Mouse (Mus musculus): ENCODE measurements around the gene Psma6. TPM values are rescaled to one million over a fixed set of nuclear protein-coding genes. Genes with fewer than 3 reads are reported as not detected.
"Not testable (repeated sequence)": the region's sequence is repeated elsewhere in the genome, so short reads cannot be mapped to it uniquely, and the experiment has no call there.

The Psma6 gene
- total RNA-seq (2014; rRNA removed), result 131 and 164 TPM in 2 replicates
- polyA plus RNA-seq (2015; fragmentation: Nextera tagmentation; extraction: Ambion mirVana), result 465 and 565 TPM in 2 replicates

DNA sequence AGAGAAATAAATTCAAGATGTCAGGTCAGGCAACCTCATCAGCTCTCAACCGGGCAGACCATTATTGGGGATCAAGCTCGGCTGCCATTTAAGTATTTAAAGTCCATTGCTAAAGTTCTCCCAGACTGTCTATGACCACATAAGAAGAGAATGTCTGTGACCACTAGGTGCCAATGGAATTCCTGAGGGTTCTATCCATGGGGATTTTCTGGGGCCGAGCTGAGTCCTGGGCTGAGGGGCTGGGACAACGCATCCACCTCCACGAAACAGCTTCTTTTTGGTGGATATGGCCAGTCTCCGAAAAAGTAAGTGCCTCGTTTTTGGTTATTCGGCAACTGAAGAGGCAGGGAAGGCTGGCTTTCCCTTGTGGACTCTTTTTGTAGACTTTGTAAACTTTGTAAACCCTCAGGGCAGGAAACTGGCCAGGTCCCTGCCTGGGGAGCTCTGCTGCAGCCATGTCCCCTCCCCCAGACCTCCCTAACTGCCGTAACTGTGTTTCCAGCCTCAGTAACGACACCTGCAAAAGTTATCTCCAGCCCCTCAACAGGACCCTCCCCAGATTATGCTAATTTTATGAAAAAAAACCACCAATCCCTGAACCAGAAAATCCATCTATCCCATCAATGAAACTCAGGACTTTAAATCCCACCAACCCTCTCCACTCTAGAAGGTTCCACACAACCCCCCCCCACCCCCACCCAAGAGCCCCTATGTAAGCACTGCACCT lies at the start of gene Psma6:
Psma6 (plus strand) TSS at position 200 of the 727 bp plus-strand sequence.
- TF ChIP-seq CTCF (IDR thresholded peaks at IDR 0.05; ENCODE audit: low read depth), result no peak
- Histone ChIP-seq H3K27ac (ENCODE audit: low read depth, low read length) (no peak within 1 kb of the TSS), H3K9me3 (ENCODE audit: low read length) (no peaks in the 10 kb centered on the region), H3K27me3 (ENCODE audit: insufficient read depth, low read length) (no peaks in the 10 kb centered on the region), H3K36me3 (ENCODE audit: insufficient read depth) (no peaks in the 10 kb centered on the region; the same call in 1 of the 2 replicates), H3K4me3 (ENCODE audit: low read depth, low read length) (no peak within 1 kb of the TSS), H3K9ac (no peak within 1 kb of the TSS), H3K4me1 (ENCODE audit: insufficient read depth) (no peaks in the 10 kb centered on the region), H3K4me2 (ENCODE audit: low read depth) (no peak within 1 kb of the TSS)
- ATAC-seq (no peak), DNase-seq (no peak)
- WGBS, result 80% methylated on average over 10 of the region's 10 CpGs

DNA sequence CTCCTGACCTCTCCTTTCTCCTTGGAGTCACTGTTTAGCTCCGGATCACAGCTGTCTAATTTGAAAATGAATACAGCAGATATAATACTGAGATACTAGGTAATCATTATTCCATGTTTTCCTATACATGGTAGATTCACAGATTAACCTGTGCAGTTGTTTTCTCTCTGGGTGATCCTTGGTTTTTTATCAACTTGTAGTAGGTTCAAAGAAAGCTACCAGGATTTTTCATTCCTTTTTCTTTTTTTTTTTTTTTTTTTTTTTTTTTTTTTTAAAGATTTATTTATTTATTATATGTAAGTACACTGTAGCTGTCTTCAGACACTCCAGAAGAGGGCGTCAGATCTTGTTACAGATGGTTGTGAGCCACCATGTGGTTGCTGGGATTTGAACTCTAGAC lies 45.5 kb upstream of the Psma6 start:
- H3K9ac ChIP-seq; ATAC-seq; H3K27ac ChIP-seq (ENCODE audit: low read depth, low read length); H3K36me3 ChIP-seq (ENCODE audit: insufficient read depth); H3K9me3 ChIP-seq (ENCODE audit: low read length); H3K4me1 ChIP-seq (ENCODE audit: insufficient read depth); H3K4me2 ChIP-seq (ENCODE audit: low read depth); H3K27me3 ChIP-seq (ENCODE audit: insufficient read depth, low read length); H3K4me3 ChIP-seq (ENCODE audit: low read depth, low read length); DNase-seq: not testable (repeated sequence)
- 84% methylated on average over 1 of the region's 2 CpGs for WGBS

DNA sequence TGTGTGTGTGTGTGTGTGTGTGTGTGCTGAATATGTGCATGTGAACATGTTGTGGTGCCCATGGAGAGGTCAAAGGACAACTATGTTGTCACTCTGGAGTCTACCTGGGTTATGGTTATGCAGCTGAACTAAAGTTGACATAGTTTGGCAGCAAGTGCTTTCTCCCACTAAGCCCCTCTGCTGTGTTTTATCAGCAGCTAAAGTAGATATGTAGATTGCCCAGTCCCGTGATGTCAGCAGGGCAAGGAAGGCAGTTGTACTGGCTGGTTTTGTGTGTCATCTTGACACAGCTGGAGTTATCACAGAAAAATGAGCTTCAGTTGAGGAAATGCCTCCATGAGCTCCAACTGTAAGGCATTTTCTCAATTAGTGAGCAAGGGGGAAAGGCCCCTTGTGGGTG lies 41.0 kb upstream of the Psma6 start:
- not testable (repeated sequence) for H3K9me3 ChIP-seq (ENCODE audit: low read length); H3K4me3 ChIP-seq (ENCODE audit: low read depth, low read length); H3K27ac ChIP-seq (ENCODE audit: low read depth, low read length); H3K36me3 ChIP-seq (ENCODE audit: insufficient read depth); ATAC-seq; H3K4me2 ChIP-seq (ENCODE audit: low read depth); H3K4me1 ChIP-seq (ENCODE audit: insufficient read depth); H3K27me3 ChIP-seq (ENCODE audit: insufficient read depth, low read length); DNase-seq; H3K9ac ChIP-seq
- 81% methylated on average over 1 of the region's 1 CpGs for WGBS

DNA sequence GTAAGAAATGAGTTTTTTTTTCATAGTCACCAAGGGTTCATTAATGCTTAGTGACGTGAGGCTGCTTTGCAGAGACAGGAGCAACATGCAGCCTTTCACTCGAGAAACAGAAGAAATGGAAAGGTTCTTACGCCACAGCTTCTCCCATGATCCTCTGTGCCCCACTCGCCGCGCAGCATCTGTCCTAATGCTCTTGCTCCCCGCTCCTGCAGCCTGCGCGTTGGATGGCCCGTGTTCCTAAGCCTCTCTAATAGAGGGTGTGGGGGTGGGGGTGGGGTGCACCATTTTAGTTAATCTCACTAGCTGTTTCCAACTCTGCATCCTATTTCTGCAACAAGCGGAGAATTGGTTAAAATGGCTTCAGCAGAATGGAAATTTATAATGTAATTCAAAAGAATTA lies 40.0 kb upstream of the Psma6 start:
- H3K4me2 ChIP-seq (ENCODE audit: low read depth), result no peak overlapping the region
- peak; percentile 66 for ATAC-seq
- H3K27me3 ChIP-seq (ENCODE audit: insufficient read depth, low read length), result no peaks in the 10 kb centered on the region
- H3K4me1 ChIP-seq (ENCODE audit: insufficient read depth), result no peaks in the 10 kb centered on the region
- no peaks in the 10 kb centered on the region for H3K9me3 ChIP-seq (ENCODE audit: low read length)
- no peak overlapping the region for H3K9ac ChIP-seq
- H3K4me3 ChIP-seq (ENCODE audit: low read depth, low read length), result no peak overlapping the region
- peak; percentile 13 for DNase-seq
- no peak for TF ChIP-seq CTCF (IDR thresholded peaks at IDR 0.05; ENCODE audit: low read depth)
- H3K27ac ChIP-seq (ENCODE audit: low read depth, low read length), result peak overlapping the region; percentile 10; the same call in 1 of the 2 replicates
- WGBS, result 70% methylated on average over 11 of the region's 11 CpGs
- H3K36me3 ChIP-seq (ENCODE audit: insufficient read depth), result no peaks in the 10 kb centered on the region

DNA sequence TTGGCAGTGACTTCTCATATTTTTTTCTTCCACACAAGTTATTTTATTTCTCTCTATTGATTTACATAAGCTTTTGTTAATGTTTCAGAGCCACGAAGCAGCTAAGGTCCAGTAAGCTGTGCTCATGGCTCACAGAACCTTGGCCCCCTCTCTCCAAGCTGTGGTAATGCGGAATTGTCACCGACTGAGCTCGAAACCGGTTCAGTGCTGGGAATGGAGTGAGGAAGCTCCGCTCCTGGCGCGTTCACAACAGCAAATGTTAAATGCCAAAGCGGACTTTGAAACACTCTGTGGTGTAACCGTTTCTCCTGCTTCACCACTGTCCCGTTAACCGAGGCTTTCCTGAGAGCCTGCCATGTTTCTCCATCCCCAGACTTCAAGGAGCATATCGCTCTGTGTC lies 39.4 kb upstream of the Psma6 start:
- DNase-seq (peak; percentile 10), ATAC-seq (peak; percentile 77)
- Histone ChIP-seq H3K36me3 (ENCODE audit: insufficient read depth) (no peaks in the 10 kb centered on the region), H3K27ac (ENCODE audit: low read depth, low read length) (peak overlapping the region; percentile 21; the same call in 1 of the 2 replicates), H3K9ac (no peak overlapping the region), H3K4me1 (ENCODE audit: insufficient read depth) (no peaks in the 10 kb centered on the region), H3K4me2 (ENCODE audit: low read depth) (no peak overlapping the region), H3K9me3 (ENCODE audit: low read length) (no peaks in the 10 kb centered on the region), H3K4me3 (ENCODE audit: low read depth, low read length) (no peak overlapping the region), H3K27me3 (ENCODE audit: insufficient read depth, low read length) (no peaks in the 10 kb centered on the region)
- no peak for TF ChIP-seq CTCF (IDR thresholded peaks at IDR 0.05; ENCODE audit: low read depth)
- 75% methylated on average over 13 of the region's 13 CpGs for WGBS

DNA sequence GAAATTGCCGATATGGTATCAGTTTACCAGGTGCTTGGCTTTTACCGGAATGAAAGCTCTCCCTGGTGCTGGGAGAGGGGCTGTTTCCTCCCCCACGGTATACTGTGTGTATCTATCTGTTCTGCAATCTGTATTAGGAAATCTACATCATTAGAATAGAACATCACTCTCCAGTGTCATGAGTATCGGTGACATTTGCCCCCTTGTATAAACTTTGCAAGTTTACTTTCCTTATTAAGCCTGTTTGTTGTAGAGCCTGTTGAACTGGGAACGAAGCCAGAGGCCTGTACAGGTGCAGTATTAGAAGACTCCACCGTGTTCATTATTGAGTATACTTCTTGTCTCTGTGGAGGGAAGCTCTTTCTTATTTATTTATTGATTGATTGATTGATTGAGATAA lies 30.6 kb upstream of the Psma6 start:
- H3K9me3 ChIP-seq (ENCODE audit: low read length), result no peaks in the 10 kb centered on the region
- no peak overlapping the region for H3K4me2 ChIP-seq (ENCODE audit: low read depth)
- no peaks in the 10 kb centered on the region for H3K4me1 ChIP-seq (ENCODE audit: insufficient read depth)
- no peak overlapping the region for H3K4me3 ChIP-seq (ENCODE audit: low read depth, low read length)
- H3K27ac ChIP-seq (ENCODE audit: low read depth, low read length), result no peak overlapping the region
- H3K36me3 ChIP-seq (ENCODE audit: insufficient read depth), result no peaks in the 10 kb centered on the region
- WGBS, result 85% methylated on average over 6 of the region's 6 CpGs
- no peak overlapping the region for H3K9ac ChIP-seq
- ATAC-seq (no peak), DNase-seq (no peak)
- TF ChIP-seq CTCF (IDR thresholded peaks at IDR 0.05; ENCODE audit: low read depth), result no peak
- no peaks in the 10 kb centered on the region for H3K27me3 ChIP-seq (ENCODE audit: insufficient read depth, low read length)

DNA sequence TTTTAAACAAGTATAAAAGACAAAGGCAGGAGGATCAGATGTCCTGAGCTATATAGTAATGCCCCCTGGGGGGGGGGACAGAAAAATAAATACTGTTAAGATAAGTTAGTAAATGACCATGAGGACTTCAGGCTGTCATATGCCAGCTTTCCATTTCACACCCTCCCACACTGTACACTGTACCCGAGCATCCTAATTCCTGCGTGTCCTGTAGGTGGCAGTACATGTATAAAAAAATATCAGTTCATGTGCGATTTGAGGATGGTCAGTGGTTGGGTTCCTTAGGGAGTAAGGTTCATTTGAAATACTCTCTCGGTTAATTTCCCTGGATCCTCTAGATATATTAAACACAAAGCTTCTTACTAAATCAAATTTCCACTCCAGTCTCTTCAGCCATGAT lies 29.1 kb upstream of the Psma6 start:
- no peak overlapping the region for H3K27ac ChIP-seq (ENCODE audit: low read depth, low read length)
- H3K4me3 ChIP-seq (ENCODE audit: low read depth, low read length), result no peak overlapping the region
- 56% methylated on average over 4 of the region's 4 CpGs for WGBS
- H3K9ac ChIP-seq, result no peak overlapping the region
- no peaks in the 10 kb centered on the region for H3K9me3 ChIP-seq (ENCODE audit: low read length)
- H3K36me3 ChIP-seq (ENCODE audit: insufficient read depth), result no peaks in the 10 kb centered on the region
- peak; percentile 63 for TF ChIP-seq CTCF (IDR thresholded peaks at IDR 0.05; ENCODE audit: low read depth)
- DNase-seq, result peak; percentile 31
- H3K4me1 ChIP-seq (ENCODE audit: insufficient read depth), result no peaks in the 10 kb centered on the region
- peak; percentile 81 for ATAC-seq
- no peaks in the 10 kb centered on the region for H3K27me3 ChIP-seq (ENCODE audit: insufficient read depth, low read length)
- H3K4me2 ChIP-seq (ENCODE audit: low read depth), result no peak overlapping the region
